Mouse (Mus musculus): Measurements from ENCODE around the gene Irx1. TPM values are rescaled to one million over a fixed set of nuclear protein-coding genes. Genes with fewer than 3 reads are reported as not detected.

The Irx1 gene
- 24.9 and 32.3 TPM in 2 replicates for polyA plus RNA-seq (2012; rRNA removed)

GRCm38 (mm10) chr13:71963356-71964351 is at the start of gene Irx1:
Gene Irx1 (minus strand): TSS chr13:71963723.

